Mouse (Mus musculus) kidney, postnatal 36 days (tissue): ENCODE measurements around the gene Myom1.
"Not testable (repeated sequence)": the region's sequence is repeated elsewhere in the genome, so short reads cannot be mapped to it uniquely, and the experiment has no call there.

Source experiments
- DNase-seq, 2 experiments: peaks; one replicate each; pipeline ENCODE4 v3.0.0; 2021 to 2022; ENCODE audit warnings: mixed read lengths in 2 of 2

The Myom1 gene

DNA sequence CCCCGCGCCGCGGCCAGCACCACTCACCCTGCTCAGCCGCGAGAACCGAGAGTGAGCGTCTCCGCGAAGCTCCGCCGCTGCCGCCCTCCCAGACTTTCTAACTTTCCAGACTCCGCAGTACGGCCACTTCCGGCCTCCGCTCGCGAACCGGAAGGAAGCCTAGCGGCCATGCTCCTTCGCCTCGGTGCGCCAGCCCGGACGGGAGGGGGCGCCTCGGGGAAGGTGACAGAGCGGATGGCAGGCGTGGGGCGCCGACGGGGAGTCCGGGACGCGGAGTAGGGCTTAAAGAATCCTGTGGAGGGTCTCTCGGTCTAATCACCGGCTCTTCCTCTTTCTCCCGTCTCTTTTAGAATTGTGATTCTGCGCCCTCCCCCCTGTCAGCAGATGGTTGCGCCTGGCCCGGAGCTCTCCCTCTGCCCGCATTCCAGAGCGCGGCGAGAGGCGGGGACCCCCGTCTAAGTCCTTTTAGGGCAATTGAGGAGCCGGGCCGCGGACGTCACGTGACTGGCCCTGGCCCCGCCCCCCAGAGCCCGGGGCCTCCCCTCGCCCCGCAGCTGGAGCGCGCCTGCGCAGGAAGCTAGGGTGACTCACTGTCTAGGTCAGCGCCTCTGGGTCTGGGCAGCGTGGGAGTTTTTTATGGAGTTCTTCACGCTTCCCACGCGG lies at the start of gene Myom1:
TSS of gene Myom1 (plus strand) at position 553 of the 663 bp plus-strand sequence.
- DNase-seq, result peak; percentile 99 to 100

- DNase-seq, result peak; percentile 80 to 86
Measured at GRCm38 (mm10) chr17:70963546-70963945, 38.9 kb upstream of the Myom1 start.

- no peak for DNase-seq
Measured at GRCm38 (mm10) chr17:70965281-70965680, 37.2 kb upstream of the Myom1 start.

DNA sequence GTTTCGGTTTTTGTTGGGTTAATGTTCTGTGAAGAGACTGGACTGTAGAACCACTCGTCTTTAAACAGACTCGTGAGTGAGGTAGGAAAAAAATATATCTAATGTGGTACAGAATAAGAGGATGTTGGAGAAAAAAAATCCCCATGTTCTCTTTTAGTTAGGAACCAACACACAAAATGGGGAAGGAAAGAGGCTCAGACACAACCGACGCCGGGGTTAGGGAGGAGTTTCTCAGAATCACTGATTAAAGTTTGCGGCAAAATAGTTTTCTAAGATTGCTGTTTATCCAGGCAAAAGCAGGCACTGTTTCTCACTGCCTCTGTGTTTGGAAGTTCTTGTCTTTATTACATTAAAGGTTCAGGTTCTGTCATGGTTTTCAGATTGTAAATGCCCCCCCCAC lies 36.3 kb upstream of the Myom1 start:
- no peak for DNase-seq

- DNase-seq, result no peak
Measured at GRCm38 (mm10) chr17:70967191-70967590, 35.2 kb upstream of the Myom1 start.

- DNase-seq, result no peak
Measured at GRCm38 (mm10) chr17:70967646-70968045, 34.8 kb upstream of the Myom1 start.

GRCm38 (mm10) chr17:70968606-70969191 lies 33.7 kb upstream of the Myom1 start:
- DNase-seq, result peak; percentile 29 to 39

- no peak for DNase-seq
Measured at GRCm38 (mm10) chr17:70971206-70971605, 31.2 kb upstream of the Myom1 start.

GRCm38 (mm10) chr17:70973398-70973797 lies 29.0 kb upstream of the Myom1 start:
- DNase-seq, result no peak

GRCm38 (mm10) chr17:70974065-70974464 lies 28.4 kb upstream of the Myom1 start:
- DNase-seq, result not testable (repeated sequence)

- DNase-seq, result peak in 1 of 2 experiments; percentile 50
Measured at GRCm38 (mm10) chr17:70977799-70978198, 24.6 kb upstream of the Myom1 start.

- DNase-seq, result peak in 1 of 2 experiments; percentile 39
Measured at GRCm38 (mm10) chr17:70979345-70980223, 22.8 kb upstream of the Myom1 start.

DNA sequence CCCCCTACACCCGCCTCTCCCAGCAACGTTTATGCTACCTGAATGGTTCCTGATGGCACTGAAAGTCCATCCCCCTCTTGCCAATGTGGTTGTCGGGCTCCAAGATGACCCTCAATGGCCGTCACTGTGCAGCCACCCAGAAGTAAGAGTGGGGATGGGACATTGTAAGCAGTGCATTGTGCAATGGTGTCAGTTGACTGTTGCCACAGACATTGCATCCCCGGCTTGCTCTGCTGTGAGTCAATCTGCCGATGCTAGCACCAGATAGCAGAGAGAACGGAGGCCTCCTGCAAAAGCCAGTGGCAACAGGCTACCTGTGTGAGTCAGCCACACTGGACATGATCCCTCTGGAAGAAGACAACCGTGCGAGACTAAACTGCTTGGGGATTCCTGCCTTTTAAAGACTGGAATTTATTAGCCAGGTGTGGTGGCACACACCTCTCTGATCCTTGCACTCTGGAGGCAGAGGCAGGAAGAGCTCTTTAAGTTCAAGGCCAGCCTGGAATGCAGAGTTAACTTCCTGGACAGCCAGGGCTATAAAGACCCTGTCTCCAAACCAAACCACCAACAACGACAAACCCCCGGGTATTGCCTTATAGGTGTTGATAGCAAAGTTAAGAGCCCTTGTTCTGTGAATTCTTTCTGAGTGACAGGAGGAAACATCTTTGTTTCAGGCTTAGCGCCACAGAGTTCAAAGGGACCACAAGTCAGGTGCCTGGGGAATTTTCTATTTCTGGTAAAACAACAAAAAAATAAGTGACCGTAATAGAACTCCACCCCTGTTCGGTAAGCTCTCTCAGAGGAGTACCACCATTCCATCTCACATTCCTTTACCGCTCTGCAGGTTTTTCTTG lies 16.7 kb upstream of the Myom1 start:
- no peak for DNase-seq

GRCm38 (mm10) chr17:70986355-70986740 lies 16.1 kb upstream of the Myom1 start:
- DNase-seq, result no peak

GRCm38 (mm10) chr17:70986831-70987660 lies 15.4 kb upstream of the Myom1 start:
- no peak for DNase-seq

- peak; percentile 46 to 54 for DNase-seq
Measured at GRCm38 (mm10) chr17:70988337-70988767, 14.1 kb upstream of the Myom1 start.

DNA sequence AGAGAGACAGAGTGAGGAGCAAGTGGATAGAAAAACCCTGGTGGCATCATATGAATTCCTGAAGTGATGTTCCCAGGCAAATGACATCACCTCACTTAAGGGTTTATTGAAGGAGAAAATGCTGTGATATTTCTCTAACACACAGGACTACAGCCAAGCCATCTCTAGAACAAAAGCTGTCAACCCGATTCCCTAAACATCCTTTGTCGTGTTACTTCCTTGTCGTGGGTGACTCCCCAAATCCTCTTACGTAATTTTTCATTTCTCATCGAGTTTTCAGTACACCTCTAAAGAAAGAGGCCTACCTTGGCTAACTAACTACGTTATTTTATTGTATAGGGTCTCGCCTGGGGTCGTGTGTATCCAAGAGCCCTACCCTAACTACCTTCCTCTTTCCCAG lies 13.0 kb upstream of the Myom1 start:
- DNase-seq, result no peak

- peak; percentile 45 to 59 for DNase-seq
Measured at GRCm38 (mm10) chr17:70989991-70990390, 12.4 kb upstream of the Myom1 start.

- peak; percentile 87 to 94 for DNase-seq
Measured at GRCm38 (mm10) chr17:70990403-70991303, 11.8 kb upstream of the Myom1 start.
